Mouse (Mus musculus): Measurements from ENCODE around the gene Ubl3. TPM values are rescaled to one million over a fixed set of nuclear protein-coding genes. Genes with fewer than 3 reads are reported as not detected.

Gene Ubl3
- polyA plus RNA-seq, 1 experiment from 2014 or later = 73.2 TPM

DNA sequence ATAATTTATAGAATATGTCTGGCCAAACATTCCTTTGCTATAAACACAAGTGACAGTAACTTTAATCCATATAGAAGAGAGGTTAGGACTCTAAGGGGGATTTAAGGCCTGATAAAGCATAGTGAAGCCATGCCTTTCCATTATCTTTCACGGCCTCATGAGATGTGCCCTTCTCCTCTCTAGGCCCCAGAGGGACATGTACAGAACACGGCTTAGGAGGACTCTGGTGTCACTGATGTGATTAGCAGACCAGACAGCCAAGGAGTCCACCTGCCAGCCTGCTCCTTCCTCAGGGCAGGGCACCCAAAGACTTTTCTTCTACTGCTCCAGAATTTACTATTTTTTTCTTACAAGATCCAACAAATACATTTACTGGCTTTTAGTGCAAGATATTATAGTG, 42.3 kb downstream of the Ubl3 start:
- H3K4me3 ChIP-seq (ENCODE audit: low read depth, low read length) = no peak overlapping the region
- H3K36me3 ChIP-seq (ENCODE audit: control insufficient read depth, insufficient read depth, low read length) = peaks cover 43% of the 10 kb centered on the region
- ATAC-seq (ENCODE audit: low read depth) = no peak
- DNase-seq (ENCODE audit: low spot score) = no peak
- no peaks in the 10 kb centered on the region for H3K4me1 ChIP-seq (ENCODE audit: control insufficient read depth, insufficient read depth, low read length)
- no peaks in the 10 kb centered on the region for H3K27me3 ChIP-seq (replicated peaks; ENCODE audit: control insufficient read depth, insufficient read depth, low read length)
- no peak overlapping the region for H3K9ac ChIP-seq (ENCODE audit: low read depth, low read length)
- H3K27ac ChIP-seq (replicated peaks; ENCODE audit: low read depth, low read length) = no peak overlapping the region
- WGBS = 76% methylated on average over 2 of the region's 2 CpGs
- no peak overlapping the region for H3K4me2 ChIP-seq (ENCODE audit: low read depth, low read length)
- no peaks in the 10 kb centered on the region for H3K9me3 ChIP-seq (ENCODE audit: control insufficient read depth, low read length)

DNA sequence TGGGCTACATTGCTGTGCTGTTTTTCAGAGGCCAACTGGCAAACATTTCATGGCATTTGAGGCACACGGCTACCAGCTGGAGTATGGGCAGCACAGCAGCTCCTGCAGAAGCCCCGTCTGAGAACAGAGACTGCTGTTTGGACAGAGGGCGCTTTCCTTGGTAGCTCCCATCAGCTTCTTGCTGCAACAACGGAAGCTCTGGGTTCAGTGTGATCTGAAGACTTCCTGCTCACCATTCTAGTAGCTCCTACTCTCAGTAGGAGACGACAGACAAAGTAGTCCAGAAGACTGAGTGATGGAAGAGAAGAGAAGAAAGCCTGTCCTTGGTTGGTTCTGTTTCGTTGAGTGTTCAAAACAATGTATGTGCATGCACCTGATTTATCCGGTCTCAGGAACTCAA, 42.9 kb downstream of the Ubl3 start:
- peaks cover 46% of the 10 kb centered on the region for H3K36me3 ChIP-seq (ENCODE audit: control insufficient read depth, insufficient read depth, low read length)
- no peak overlapping the region for H3K27ac ChIP-seq (replicated peaks; ENCODE audit: low read depth, low read length)
- no peak for DNase-seq (ENCODE audit: low spot score)

DNA sequence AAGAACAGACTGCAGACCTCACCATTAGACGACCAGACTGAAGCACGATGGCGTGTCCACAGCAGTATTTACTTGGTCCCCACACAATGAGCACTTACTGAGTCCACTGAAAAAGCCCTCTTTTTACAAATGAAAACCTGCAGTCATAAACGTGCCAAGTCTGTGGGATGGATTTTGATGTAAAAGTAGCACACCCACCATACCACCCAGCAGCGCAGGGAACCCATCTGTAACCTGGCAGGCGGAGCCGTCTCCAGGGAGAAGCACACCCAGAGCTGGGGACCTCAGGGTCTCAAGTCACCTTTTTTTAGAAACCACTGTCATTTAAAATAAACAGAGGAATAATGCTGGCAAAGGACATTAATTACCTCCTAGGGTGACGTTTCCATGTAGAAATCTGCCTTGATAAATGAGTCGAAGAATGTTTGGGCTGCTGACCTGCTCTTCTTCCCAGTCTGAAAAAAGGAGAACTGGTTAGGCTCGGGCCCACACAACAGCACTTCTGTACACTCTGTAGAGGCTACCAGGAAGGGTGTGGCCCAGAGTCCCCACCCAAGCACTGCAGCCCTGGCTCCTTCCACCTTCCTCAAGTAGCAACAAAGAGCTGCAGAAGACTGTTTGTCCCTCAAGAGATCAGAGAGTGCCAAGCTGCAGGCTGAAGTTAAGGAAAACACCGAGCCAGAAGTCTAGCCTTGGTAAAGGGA, 43.5 kb downstream of the Ubl3 start:
- peaks cover 48% of the 10 kb centered on the region for H3K36me3 ChIP-seq (ENCODE audit: control insufficient read depth, insufficient read depth, low read length)

More for the DNA sequence above, 42.9 kb downstream of the Ubl3 start:
- 79% methylated on average over 7 of the region's 7 CpGs for WGBS
- Histone ChIP-seq H3K4me2 (ENCODE audit: low read depth, low read length) (no peak overlapping the region), H3K9me3 (ENCODE audit: control insufficient read depth, low read length) (no peaks in the 10 kb centered on the region), H3K9ac (ENCODE audit: low read depth, low read length) (no peak overlapping the region), H3K27me3 (replicated peaks; ENCODE audit: control insufficient read depth, insufficient read depth, low read length) (no peaks in the 10 kb centered on the region), H3K4me1 (ENCODE audit: control insufficient read depth, insufficient read depth, low read length) (no peaks in the 10 kb centered on the region), H3K4me3 (ENCODE audit: low read depth, low read length) (no peak overlapping the region)
- no peak for ATAC-seq (ENCODE audit: low read depth)

DNA sequence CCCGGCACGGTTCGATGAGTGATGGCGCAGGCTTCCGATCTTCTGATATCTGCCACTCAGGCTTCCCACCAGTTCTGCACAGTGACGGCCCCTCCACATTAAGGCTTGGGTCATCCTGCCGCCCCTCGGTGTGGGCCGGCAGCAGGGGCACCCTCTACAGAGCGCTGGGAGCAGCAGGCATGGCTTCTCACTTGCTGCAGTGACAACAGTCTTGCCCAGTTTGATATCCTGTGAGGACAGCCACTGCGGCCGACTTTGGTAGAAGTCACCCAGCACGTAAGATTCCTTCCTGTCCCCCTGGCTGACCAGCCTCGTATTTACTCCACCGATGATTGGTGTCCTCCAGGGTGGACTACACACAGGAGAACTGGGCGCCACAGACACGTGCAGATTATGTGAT, 47.2 kb downstream of the Ubl3 start:
- Histone ChIP-seq H3K27ac (replicated peaks; ENCODE audit: low read depth, low read length) (no peak overlapping the region), H3K4me2 (ENCODE audit: low read depth, low read length) (no peak overlapping the region), H3K9ac (ENCODE audit: low read depth, low read length) (no peak overlapping the region), H3K36me3 (ENCODE audit: control insufficient read depth, insufficient read depth, low read length) (peaks cover 47% of the 10 kb centered on the region), H3K27me3 (replicated peaks; ENCODE audit: control insufficient read depth, insufficient read depth, low read length) (no peaks in the 10 kb centered on the region), H3K4me3 (ENCODE audit: low read depth, low read length) (no peak overlapping the region), H3K4me1 (ENCODE audit: control insufficient read depth, insufficient read depth, low read length) (no peaks in the 10 kb centered on the region), H3K9me3 (ENCODE audit: control insufficient read depth, low read length) (no peaks in the 10 kb centered on the region)
- DNase-seq (ENCODE audit: low spot score) = no peak
- no peak for ATAC-seq (ENCODE audit: low read depth)
- WGBS = 89% methylated on average over 17 of the region's 17 CpGs

More for the DNA sequence above, 43.5 kb downstream of the Ubl3 start:
- WGBS = 83% methylated on average over 11 of the region's 11 CpGs
- no peak overlapping the region for H3K4me2 ChIP-seq (ENCODE audit: low read depth, low read length)
- no peak for DNase-seq (ENCODE audit: low spot score)
- no peak for ATAC-seq (ENCODE audit: low read depth)
- H3K4me1 ChIP-seq (ENCODE audit: control insufficient read depth, insufficient read depth, low read length) = no peaks in the 10 kb centered on the region
- H3K4me3 ChIP-seq (ENCODE audit: low read depth, low read length) = no peak overlapping the region
- no peak overlapping the region for H3K9ac ChIP-seq (ENCODE audit: low read depth, low read length)
- no peak overlapping the region for H3K27ac ChIP-seq (replicated peaks; ENCODE audit: low read depth, low read length)
- H3K27me3 ChIP-seq (replicated peaks; ENCODE audit: control insufficient read depth, insufficient read depth, low read length) = no peaks in the 10 kb centered on the region
- no peaks in the 10 kb centered on the region for H3K9me3 ChIP-seq (ENCODE audit: control insufficient read depth, low read length)

DNA sequence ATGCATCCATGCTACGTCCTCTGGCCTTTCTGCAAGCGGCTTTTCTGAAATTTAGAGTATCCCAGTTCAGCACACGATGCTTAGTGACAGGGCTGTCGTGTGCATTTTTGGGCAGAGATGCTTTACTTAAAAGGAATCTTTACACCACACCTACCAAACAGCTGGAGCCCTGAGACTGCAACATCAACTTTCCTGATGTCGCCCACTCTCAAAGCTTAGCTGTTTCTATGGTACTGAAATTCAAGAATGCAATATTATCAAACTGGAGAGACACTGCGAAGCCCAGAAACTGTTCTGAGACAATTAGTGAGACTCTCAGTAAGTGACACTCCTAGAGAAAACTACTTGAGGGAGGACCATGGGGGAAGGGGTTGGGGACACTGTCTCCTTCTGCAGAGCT, 50.4 kb downstream of the Ubl3 start:
- Histone ChIP-seq H3K4me3 (ENCODE audit: low read depth, low read length) (no peak overlapping the region), H3K9me3 (ENCODE audit: control insufficient read depth, low read length) (peaks cover 6% of the 10 kb centered on the region; the same call in 1 of the 2 replicates), H3K4me1 (ENCODE audit: control insufficient read depth, insufficient read depth, low read length) (no peaks in the 10 kb centered on the region), H3K36me3 (ENCODE audit: control insufficient read depth, insufficient read depth, low read length) (peaks cover 28% of the 10 kb centered on the region), H3K9ac (ENCODE audit: low read depth, low read length) (no peak overlapping the region), H3K27ac (replicated peaks; ENCODE audit: low read depth, low read length) (no peak overlapping the region), H3K4me2 (ENCODE audit: low read depth, low read length) (no peak overlapping the region), H3K27me3 (replicated peaks; ENCODE audit: control insufficient read depth, insufficient read depth, low read length) (no peaks in the 10 kb centered on the region)
- WGBS = 92% methylated on average over 6 of the region's 6 CpGs
- ATAC-seq (ENCODE audit: low read depth) (no peak), DNase-seq (ENCODE audit: low spot score) (no peak)

DNA sequence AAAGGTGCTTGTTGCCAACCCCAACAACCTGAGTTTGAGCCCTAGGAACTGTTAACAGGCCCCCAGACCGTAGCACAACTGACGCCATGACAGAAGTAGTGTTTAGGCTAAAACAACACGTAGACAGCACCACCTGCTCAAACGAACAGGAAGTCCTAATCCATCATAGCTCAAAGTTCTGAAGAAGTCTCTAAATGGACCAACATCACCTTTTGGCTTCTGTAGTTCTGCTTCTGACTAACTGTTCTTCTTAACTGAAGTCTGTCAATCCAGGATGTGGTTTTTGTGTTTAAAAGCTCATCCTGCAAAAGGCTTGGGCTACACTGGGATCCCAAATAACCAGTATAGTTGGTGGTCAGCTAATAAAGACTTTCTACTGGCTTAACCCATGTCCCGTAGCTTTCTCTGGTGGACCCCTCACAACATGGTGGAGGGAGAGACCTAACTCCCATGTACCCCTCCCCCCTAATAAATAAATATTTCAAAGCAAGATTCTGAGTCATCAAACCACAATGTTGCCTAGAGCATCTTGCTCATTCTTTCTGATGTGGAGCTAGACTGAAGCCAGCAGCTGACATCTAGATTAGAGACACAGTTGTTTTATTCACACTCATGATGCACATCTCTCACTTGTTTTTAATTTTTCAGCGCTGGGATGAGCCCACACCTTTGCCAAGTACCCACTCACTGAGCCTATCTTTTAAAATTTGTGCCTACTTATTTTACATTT, 51.2 kb downstream of the Ubl3 start:
- Histone ChIP-seq H3K4me3 (ENCODE audit: low read depth, low read length) (no peak overlapping the region), H3K9me3 (ENCODE audit: control insufficient read depth, low read length) (peaks cover 6% of the 10 kb centered on the region; the same call in 1 of the 2 replicates), H3K36me3 (ENCODE audit: control insufficient read depth, insufficient read depth, low read length) (peaks cover 19% of the 10 kb centered on the region), H3K27ac (replicated peaks; ENCODE audit: low read depth, low read length) (no peak overlapping the region), H3K4me1 (ENCODE audit: control insufficient read depth, insufficient read depth, low read length) (no peaks in the 10 kb centered on the region), H3K27me3 (replicated peaks; ENCODE audit: control insufficient read depth, insufficient read depth, low read length) (no peaks in the 10 kb centered on the region), H3K9ac (ENCODE audit: low read depth, low read length) (no peak overlapping the region), H3K4me2 (ENCODE audit: low read depth, low read length) (no peak overlapping the region)
- no peak for DNase-seq (ENCODE audit: low spot score)
- ATAC-seq (ENCODE audit: low read depth) = no peak
- WGBS = 87% methylated on average over 6 of the region's 6 CpGs

DNA sequence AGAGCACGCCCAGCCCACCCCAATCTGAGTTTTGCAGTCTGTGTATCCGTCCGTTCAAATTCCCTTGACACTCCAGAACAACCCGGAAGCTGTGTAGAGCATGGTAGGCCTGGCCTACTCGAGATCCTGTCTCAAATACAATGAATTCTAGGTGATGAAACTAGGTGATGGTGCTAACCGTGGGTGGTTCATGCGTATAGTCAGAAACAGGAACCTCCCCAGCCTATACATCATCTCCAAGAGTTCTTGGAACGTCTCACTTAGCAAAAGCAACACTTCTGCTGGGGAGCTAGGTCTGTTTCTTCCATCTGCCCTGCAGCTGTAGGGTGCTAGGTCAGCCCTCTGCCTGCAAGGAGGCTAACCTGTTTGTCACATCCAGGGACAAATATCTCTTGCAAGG, 52.1 kb downstream of the Ubl3 start:
- no peak overlapping the region for H3K4me2 ChIP-seq (ENCODE audit: low read depth, low read length)
- H3K9me3 ChIP-seq (ENCODE audit: control insufficient read depth, low read length) = peaks cover 6% of the 10 kb centered on the region; the same call in 1 of the 2 replicates
- H3K9ac ChIP-seq (ENCODE audit: low read depth, low read length) = no peak overlapping the region
- 89% methylated on average over 8 of the region's 8 CpGs for WGBS
- no peak overlapping the region for H3K27ac ChIP-seq (replicated peaks; ENCODE audit: low read depth, low read length)
- H3K27me3 ChIP-seq (replicated peaks; ENCODE audit: control insufficient read depth, insufficient read depth, low read length) = no peaks in the 10 kb centered on the region
- H3K4me3 ChIP-seq (ENCODE audit: low read depth, low read length) = no peak overlapping the region
- H3K4me1 ChIP-seq (ENCODE audit: control insufficient read depth, insufficient read depth, low read length) = no peaks in the 10 kb centered on the region
- DNase-seq (ENCODE audit: low spot score) (no peak), ATAC-seq (ENCODE audit: low read depth) (no peak)
- H3K36me3 ChIP-seq (ENCODE audit: control insufficient read depth, insufficient read depth, low read length) = peaks cover 11% of the 10 kb centered on the region

DNA sequence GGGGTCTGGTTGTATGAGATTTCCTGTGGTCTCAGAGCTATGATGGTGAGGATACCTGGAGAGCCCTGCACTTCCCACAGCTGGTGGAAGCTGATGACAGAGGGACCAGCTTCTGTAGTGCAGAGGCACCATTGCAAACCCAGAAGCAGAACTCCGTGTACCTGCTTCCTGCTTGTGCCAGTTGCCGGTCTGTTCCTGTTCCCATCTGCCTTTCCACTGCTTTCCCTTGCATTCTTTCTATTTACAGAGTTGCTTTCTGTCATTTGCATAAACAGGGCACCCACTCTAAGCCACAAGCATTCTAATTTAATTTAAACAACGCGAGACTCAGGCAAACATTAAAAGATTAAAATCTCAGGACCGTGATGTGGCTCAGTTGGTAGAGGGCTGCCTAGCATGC, 53.0 kb downstream of the Ubl3 start:
- 0 out of 2 replicates have a peak, but pooled peaks cover 6% of the 10 kb centered on the region for H3K36me3 ChIP-seq (ENCODE audit: control insufficient read depth, insufficient read depth, low read length)
- H3K9ac ChIP-seq (ENCODE audit: low read depth, low read length) = no peak overlapping the region
- H3K4me2 ChIP-seq (ENCODE audit: low read depth, low read length) = no peak overlapping the region
- no peaks in the 10 kb centered on the region for H3K27me3 ChIP-seq (replicated peaks; ENCODE audit: control insufficient read depth, insufficient read depth, low read length)
- DNase-seq (ENCODE audit: low spot score) = no peak
- 57% methylated on average over 5 of the region's 5 CpGs for WGBS
- ATAC-seq (ENCODE audit: low read depth) = no peak
- no peak overlapping the region for H3K4me3 ChIP-seq (ENCODE audit: low read depth, low read length)
- no peak overlapping the region for H3K27ac ChIP-seq (replicated peaks; ENCODE audit: low read depth, low read length)
- H3K4me1 ChIP-seq (ENCODE audit: control insufficient read depth, insufficient read depth, low read length) = no peaks in the 10 kb centered on the region
- H3K9me3 ChIP-seq (ENCODE audit: control insufficient read depth, low read length) = peaks cover 6% of the 10 kb centered on the region; the same call in 1 of the 2 replicates
